Mouse (Mus musculus) C2C12 (cell line): ENCODE results near the gene Sept1.
"Not testable (repeated sequence)": the region's sequence is repeated elsewhere in the genome, so short reads cannot be mapped to it uniquely, and the experiment has no call there.

Experiments
- CTCF ChIP-seq: IDR thresholded peaks from one replicate; pipeline ENCODE4 v1.5.1; 2011; ENCODE audit not compliant: control insufficient read depth, insufficient read depth, insufficient read length
- MAX ChIP-seq: IDR thresholded peaks from one replicate; pipeline ENCODE4 v1.6.1; 2011; ENCODE audit warnings: mild to moderate bottlenecking, control low read depth

GRCm38 (mm10) chr7:127250511-127250910 is 17.6 kb upstream of the Sept1 start:
- TF ChIP-seq CTCF, MAX: not testable (repeated sequence)
